Mouse (Mus musculus): ENCODE results near the gene Srgap3. TPM values are rescaled to one million over a fixed set of nuclear protein-coding genes. Genes with fewer than 3 reads are reported as not detected.
A peak's percentile ranks its signal among the peaks of the same experiment; 100 is the strongest.

Gene Srgap3
- total and polyA plus RNA-seq, 2 experiments from 2014 or later: 21.2 to 56.7 TPM

DNA sequence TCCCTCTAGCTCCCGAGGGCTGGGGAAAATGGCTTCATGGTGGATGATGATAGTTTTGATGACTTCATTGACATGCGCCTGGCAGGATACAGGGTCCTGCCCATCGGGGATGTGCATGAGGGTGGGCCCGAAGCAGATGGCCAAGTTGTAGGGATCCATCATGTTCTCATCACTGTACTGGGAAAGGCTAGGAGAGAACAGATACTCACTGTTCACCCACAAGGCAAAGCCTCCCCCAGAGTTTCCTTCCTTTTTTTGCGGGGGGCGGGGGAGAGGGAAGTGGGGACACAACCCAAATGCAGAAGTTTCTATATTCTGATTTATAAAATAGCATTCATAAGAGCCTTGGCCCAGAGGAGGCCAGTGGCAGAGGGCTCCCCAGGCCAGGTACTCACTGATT is 208.1 kb downstream of the Srgap3 start:
- Histone ChIP-seq H3K27me3 (ENCODE audit: insufficient read depth, low read length) (no peaks in the 10 kb centered on the region), H3K36me3 (ENCODE audit: insufficient read depth) (peaks cover 49% of the 10 kb centered on the region), H3K27ac (ENCODE audit: low read depth, low read length) (no peak overlapping the region), H3K4me3 (ENCODE audit: low read depth, low read length) (no peak overlapping the region), H3K9ac (no peak overlapping the region), H3K9me3 (ENCODE audit: low read length) (no peaks in the 10 kb centered on the region), H3K4me1 (ENCODE audit: insufficient read depth) (no peaks in the 10 kb centered on the region), H3K4me2 (ENCODE audit: low read depth) (no peak overlapping the region)
- no peak for TF ChIP-seq CTCF (IDR thresholded peaks at IDR 0.05; ENCODE audit: low read depth)
- DNase-seq (no peak), ATAC-seq (no peak)
- WGBS: 90% methylated on average over 6 of the region's 6 CpGs

DNA sequence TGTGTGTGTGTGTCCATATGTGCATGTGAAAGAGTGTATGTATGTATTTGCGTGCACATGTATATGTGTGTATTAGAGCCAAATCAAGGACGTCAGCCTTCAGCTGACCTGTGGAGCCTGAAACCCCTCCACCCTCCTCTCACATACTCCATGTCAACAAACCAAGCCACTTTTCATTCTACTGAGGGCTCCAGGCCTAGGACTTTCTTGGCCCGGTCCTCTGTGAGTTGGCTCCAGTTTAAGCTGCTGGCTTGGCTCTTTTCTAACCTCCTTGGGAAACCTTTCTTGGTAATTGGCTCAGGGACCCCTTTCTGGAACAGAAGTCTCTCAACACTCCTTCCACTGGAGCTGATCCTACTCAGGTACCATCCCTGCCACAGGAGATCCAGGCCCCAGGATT is 210.6 kb downstream of the Srgap3 start:
- DNase-seq: peak; percentile 41
- peaks cover 43% of the 10 kb centered on the region for H3K36me3 ChIP-seq (ENCODE audit: insufficient read depth)
- H3K4me2 ChIP-seq (ENCODE audit: low read depth): no peak overlapping the region
- no peaks in the 10 kb centered on the region for H3K9me3 ChIP-seq (ENCODE audit: low read length)
- WGBS: 75% methylated on average over 3 of the region's 3 CpGs
- no peak overlapping the region for H3K27ac ChIP-seq (ENCODE audit: low read depth, low read length)
- no peaks in the 10 kb centered on the region for H3K27me3 ChIP-seq (ENCODE audit: insufficient read depth, low read length)
- H3K4me1 ChIP-seq (ENCODE audit: insufficient read depth): no peaks in the 10 kb centered on the region
- TF ChIP-seq CTCF (IDR thresholded peaks at IDR 0.05; ENCODE audit: low read depth): no peak
- H3K9ac ChIP-seq: no peak overlapping the region
- no peak overlapping the region for H3K4me3 ChIP-seq (ENCODE audit: low read depth, low read length)
- ATAC-seq: peak; percentile 60

DNA sequence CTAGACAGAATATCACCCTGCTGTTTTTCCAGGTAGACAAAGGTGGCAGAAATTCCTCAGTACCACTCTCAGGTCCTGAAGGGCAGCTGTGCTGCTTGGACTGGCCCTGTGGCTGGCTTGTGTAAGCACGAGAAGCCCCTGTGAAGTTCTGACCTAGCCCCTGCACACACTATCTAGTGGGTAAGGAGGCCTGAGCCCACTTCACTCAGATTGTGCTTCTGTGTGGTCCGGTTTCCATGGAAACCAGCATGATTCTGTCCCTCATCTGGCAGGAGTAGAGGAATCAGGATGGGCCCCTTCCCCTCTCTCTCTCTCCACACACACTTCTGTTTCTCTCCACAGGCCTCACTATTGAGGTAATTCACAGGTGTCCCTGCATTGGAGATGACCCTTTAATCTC is 212.0 kb downstream of the Srgap3 start:
- H3K36me3 ChIP-seq (ENCODE audit: insufficient read depth): peaks cover 45% of the 10 kb centered on the region
- 67% methylated on average over 2 of the region's 2 CpGs for WGBS
- DNase-seq (no peak), ATAC-seq (no peak; the same call in 1 of the 2 replicates)
- H3K4me3 ChIP-seq (ENCODE audit: low read depth, low read length): no peak overlapping the region
- no peaks in the 10 kb centered on the region for H3K4me1 ChIP-seq (ENCODE audit: insufficient read depth)
- H3K27me3 ChIP-seq (ENCODE audit: insufficient read depth, low read length): no peaks in the 10 kb centered on the region
- H3K4me2 ChIP-seq (ENCODE audit: low read depth): no peak overlapping the region
- no peak overlapping the region for H3K27ac ChIP-seq (ENCODE audit: low read depth, low read length)
- no peak overlapping the region for H3K9ac ChIP-seq
- H3K9me3 ChIP-seq (ENCODE audit: low read length): no peaks in the 10 kb centered on the region
- no peak for TF ChIP-seq CTCF (IDR thresholded peaks at IDR 0.05; ENCODE audit: low read depth)

DNA sequence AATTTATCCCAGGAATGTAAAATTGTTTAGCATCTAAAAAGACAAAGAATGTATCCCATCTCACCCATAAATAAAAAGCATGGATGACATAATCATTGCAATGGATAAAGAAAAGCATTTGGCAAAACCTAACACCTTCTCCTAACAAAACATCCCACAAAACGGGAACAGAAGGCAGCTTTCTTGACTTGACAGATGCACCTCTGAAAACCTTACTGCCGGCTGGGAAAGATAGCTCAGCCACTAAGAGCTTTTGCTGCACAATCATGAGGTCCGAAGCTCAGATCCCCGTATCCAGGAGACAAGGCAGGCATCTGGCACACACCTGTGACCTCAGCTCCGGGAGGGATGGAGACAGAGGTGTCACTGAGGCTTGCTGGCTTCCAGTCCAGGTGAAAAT is 213.1 kb downstream of the Srgap3 start:
- H3K36me3 ChIP-seq (ENCODE audit: insufficient read depth): peaks cover 50% of the 10 kb centered on the region
- DNase-seq: peak; percentile 46

DNA sequence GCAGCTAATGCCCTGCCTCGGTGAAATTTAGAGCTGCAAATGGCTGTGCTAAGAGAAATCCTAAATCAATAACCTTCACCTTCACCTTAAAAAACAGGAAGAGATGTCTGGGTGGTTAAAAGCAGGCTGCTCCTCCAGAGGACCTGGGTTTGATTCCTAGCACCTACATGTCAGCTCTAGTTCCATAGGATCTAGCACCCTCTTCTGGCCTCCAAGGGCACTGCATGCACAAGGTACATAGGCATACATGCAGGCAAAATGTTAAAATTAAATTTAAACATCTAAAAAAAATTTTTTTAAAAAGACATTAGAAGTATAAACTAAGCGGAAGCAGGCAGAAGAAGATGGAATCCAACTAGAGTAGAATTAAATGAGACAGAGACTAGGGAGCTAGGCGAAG is 214.6 kb downstream of the Srgap3 start:
- no peak for ATAC-seq
- 0 out of 2 replicates have a peak, but pooled peaks cover 5% of the 10 kb centered on the region for H3K4me1 ChIP-seq (ENCODE audit: insufficient read depth)
- no peak overlapping the region for H3K4me3 ChIP-seq (ENCODE audit: low read depth, low read length)
- H3K4me2 ChIP-seq (ENCODE audit: low read depth): no peak overlapping the region
- no peak overlapping the region for H3K27ac ChIP-seq (ENCODE audit: low read depth, low read length)
- H3K9me3 ChIP-seq (ENCODE audit: low read length): no peaks in the 10 kb centered on the region
- H3K36me3 ChIP-seq (ENCODE audit: insufficient read depth): peaks cover 52% of the 10 kb centered on the region
- WGBS: 95% methylated on average over 3 of the region's 3 CpGs
- no peak for DNase-seq
- H3K27me3 ChIP-seq (ENCODE audit: insufficient read depth, low read length): no peaks in the 10 kb centered on the region
- H3K9ac ChIP-seq: no peak overlapping the region
- TF ChIP-seq CTCF (IDR thresholded peaks at IDR 0.05; ENCODE audit: low read depth): peak; percentile 45

More for the DNA sequence above, 213.1 kb downstream of the Srgap3 start:
- Histone ChIP-seq H3K4me2 (ENCODE audit: low read depth) (no peak overlapping the region), H3K27ac (ENCODE audit: low read depth, low read length) (peak overlapping the region; percentile 60), H3K4me3 (ENCODE audit: low read depth, low read length) (no peak overlapping the region), H3K9me3 (ENCODE audit: low read length) (no peaks in the 10 kb centered on the region), H3K9ac (no peak overlapping the region), H3K27me3 (ENCODE audit: insufficient read depth, low read length) (no peaks in the 10 kb centered on the region), H3K4me1 (ENCODE audit: insufficient read depth) (0 out of 2 replicates have a peak, but pooled peaks cover 5% of the 10 kb centered on the region)
- TF ChIP-seq CTCF (IDR thresholded peaks at IDR 0.05; ENCODE audit: low read depth): no peak
- WGBS: 56% methylated on average over 5 of the region's 5 CpGs
- ATAC-seq: 0 out of 2 replicates have a peak, but pooled peaks have one; percentile 14

DNA sequence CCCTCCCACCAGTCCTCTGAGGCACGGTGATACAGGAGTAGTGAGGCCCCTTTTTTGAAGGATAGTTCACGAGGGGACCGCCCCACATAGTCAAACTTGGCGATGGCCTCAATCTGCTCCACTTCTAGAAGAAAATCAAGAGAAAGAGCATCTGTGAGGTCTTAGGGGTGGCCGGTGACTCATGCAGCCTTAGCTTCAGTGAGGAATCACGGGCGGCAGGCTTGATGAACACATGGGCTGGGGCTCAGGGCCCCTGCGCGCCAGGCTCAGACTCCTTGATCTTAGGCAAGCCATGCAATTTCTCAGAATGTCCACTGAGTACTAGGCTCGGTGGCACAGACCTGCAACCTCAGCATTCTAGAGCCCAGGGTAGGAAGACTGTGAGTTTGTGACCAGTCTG is 215.7 kb downstream of the Srgap3 start:
- TF ChIP-seq CTCF (IDR thresholded peaks at IDR 0.05; ENCODE audit: low read depth): no peak
- Histone ChIP-seq H3K9ac (no peak overlapping the region), H3K4me1 (ENCODE audit: insufficient read depth) (0 out of 2 replicates have a peak, but pooled peaks cover 5% of the 10 kb centered on the region), H3K27me3 (ENCODE audit: insufficient read depth, low read length) (no peaks in the 10 kb centered on the region), H3K4me2 (ENCODE audit: low read depth) (no peak overlapping the region), H3K9me3 (ENCODE audit: low read length) (no peaks in the 10 kb centered on the region), H3K36me3 (ENCODE audit: insufficient read depth) (peaks cover 61% of the 10 kb centered on the region), H3K27ac (ENCODE audit: low read depth, low read length) (no peak overlapping the region), H3K4me3 (ENCODE audit: low read depth, low read length) (no peak overlapping the region)
- no peak for DNase-seq
- 98% methylated on average over 10 of the region's 10 CpGs for WGBS
- no peak for ATAC-seq

DNA sequence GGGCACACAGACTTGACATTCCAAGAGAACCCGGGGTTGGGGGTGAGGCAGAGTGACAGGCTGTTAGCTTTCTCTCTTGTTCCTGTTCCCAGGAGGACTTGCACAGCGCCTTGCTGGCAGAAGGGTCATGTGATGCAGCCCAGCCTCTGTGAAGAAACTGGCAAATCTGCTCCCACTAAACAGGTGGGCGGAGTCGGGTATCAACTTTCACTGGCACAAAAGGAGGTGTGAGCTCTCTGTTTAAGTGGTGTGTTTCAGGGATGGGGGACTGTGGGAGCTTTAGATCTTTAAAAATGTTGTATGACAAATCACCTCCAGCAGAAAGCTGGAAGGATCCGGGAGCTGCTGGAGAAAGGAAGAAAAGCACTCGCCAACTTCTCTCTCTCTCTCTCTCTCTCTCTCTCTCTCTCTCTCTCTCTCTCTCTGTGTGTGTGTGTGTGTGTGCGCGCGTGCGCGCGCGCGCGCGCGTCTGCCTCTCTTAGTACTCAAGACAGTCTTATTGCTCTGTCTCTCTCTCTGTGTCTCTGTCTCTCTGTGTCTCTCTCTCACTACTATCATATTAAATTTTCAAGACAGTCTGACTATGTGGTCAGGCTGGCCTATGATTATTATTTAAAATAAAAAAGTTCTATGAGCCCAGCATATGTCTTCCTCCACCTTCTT is 218.2 kb downstream of the Srgap3 start:
- H3K4me1 ChIP-seq (ENCODE audit: insufficient read depth): 0 out of 2 replicates have a peak, but pooled peaks cover 5% of the 10 kb centered on the region
- H3K36me3 ChIP-seq (ENCODE audit: insufficient read depth): peaks cover 73% of the 10 kb centered on the region
- ATAC-seq (peak; percentile 93), DNase-seq (peak; percentile 78)
- TF ChIP-seq CTCF (IDR thresholded peaks at IDR 0.05; ENCODE audit: low read depth): no peak
- H3K4me3 ChIP-seq (ENCODE audit: low read depth, low read length): no peak overlapping the region
- H3K9ac ChIP-seq: no peak overlapping the region
- 2% methylated on average over 17 of the region's 17 CpGs for WGBS
- 0 out of 2 replicates have a peak overlapping the region, but pooled peaks have one; percentile 13 for H3K4me2 ChIP-seq (ENCODE audit: low read depth)
- peak overlapping the region; percentile 50; the same call in 1 of the 2 replicates for H3K27ac ChIP-seq (ENCODE audit: low read depth, low read length)
- H3K9me3 ChIP-seq (ENCODE audit: low read length): no peaks in the 10 kb centered on the region
- no peaks in the 10 kb centered on the region for H3K27me3 ChIP-seq (ENCODE audit: insufficient read depth, low read length)
